Mouse (Mus musculus) CD4-positive naive resting alpha-beta T cell, adult 76 days (primary cell): Measurements from ENCODE around the gene Lgr6. TPM values are rescaled to one million over a fixed set of nuclear protein-coding genes. Genes with fewer than 3 reads are reported as not detected.

Experiments
- total RNA-seq: library from RNA; stranded (reverse); gene quantifications from one replicate; pipeline ENCODE4 v1.2.4, GENCODE M21; 2023

Gene Lgr6
- total RNA-seq = not detected

DNA sequence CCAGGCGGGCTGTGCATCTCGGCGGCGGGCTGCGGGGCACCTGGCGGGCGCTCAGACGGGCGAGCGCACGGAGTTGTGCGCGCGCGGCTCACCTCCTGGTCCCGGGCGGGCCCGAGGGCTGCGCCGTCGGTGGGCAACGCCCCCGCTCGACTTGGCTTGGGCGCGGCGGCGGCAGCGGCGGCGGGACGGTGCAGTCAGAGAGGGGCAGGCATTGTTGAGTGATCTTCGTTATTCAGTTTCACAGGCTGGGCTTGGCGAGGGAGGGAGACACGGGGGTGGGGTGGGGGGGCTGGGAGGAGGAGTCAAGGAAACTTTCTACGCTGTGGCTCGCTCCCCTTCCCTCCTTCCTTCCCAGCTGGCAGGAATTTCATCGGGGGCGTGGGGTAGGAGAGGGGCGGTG is at the start of gene Lgr6:
TSS of gene Lgr6 (minus strand) at position 153 of the 400 bp plus-strand sequence.

GRCm38 (mm10) chr1:135146077-135146945 is 41.2 kb upstream of the Lgr6 start, which contains the start of gene Arl8a:
Arl8a (plus strand) TSS chr1:135146824.

DNA sequence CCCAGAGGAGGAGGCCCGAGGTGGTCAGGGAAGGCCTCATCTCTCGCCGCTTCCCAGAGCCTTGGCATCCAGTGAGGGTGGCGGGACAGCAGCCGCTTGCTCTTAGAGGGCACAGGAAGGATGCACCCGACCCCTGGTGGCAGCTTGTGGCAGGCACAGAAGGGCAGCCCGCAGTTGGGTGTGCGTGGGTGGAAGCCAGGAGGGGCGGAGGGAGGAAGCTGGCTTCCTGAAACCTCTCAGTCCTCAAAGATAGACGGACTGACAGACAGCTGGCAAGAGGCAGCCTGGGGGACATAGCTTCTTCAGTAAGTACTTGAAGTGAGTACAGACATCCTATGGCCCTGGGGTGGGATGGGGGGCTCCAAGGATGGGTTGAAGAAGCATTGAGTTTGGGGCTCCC is 27.4 kb upstream of the Lgr6 start, which contains the start of gene Ptpn7:
TSS of gene Ptpn7 (plus strand) at position 228 of the 400 bp plus-strand sequence.

DNA sequence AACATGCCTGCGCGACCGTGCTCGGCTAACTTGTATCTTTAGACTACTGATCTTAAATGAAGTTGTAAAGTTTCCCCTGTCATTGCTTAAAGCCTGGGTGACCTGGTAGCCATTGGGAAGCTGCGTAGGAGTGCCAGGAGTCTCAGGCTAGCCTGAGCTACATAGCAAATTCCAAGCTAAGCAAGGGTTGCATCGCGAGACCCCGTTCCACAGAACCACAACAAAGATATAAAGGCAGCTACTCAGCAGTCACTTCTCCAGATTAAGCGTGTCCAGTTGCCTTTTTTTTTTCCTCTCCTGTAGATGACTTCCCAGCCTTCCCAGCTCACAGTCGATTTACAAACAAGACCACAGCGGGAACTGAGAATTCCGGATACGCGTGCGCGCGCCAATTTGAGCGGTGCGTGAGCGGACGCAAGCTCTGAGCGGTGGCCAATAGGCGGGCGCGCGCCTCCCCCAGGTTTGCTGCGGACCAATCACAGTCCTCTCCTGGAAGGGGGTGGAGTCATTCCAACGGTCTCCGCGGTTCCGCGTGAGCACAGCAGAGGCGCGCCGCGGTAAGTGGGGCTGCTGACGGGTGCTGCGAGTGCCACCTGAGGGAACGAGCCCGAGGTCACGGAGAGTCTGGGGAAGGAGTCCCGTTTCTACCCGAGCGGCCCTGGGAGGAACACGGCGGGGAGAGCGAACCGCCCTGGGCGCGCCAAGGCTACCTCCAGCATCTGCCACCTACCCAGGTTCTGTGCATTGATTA is 142.8 kb downstream of the Lgr6 start, which contains the start of gene Ube2t:
TSS of gene Ube2t (plus strand) at position 513 of the 751 bp plus-strand sequence.

GRCm38 (mm10) chr1:134955637-134956176 is 149.4 kb downstream of the Lgr6 start, which contains the start of gene Ppp1r12b:
Ppp1r12b (minus strand) TSS chr1:134955942.

Other genes starting within 250 kb of the Lgr6 start
- gene Ppp1r12b, start 149.3 kb downstream of the Lgr6 start, total RNA-seq = 21.8 TPM
- 18.6 TPM for gene Ube2t, start 142.7 kb downstream of the Lgr6 start, total RNA-seq
- 44.4 TPM for gene Ptpn7, start 27.4 kb upstream of the Lgr6 start, total RNA-seq
- 46.4 TPM for gene Arl8a, start 41.5 kb upstream of the Lgr6 start, total RNA-seq
- gene Gpr37l1, start 62.4 kb upstream of the Lgr6 start, total RNA-seq = not detected
- gene Elf3, start 153.3 kb upstream of the Lgr6 start, total RNA-seq = not detected
- gene Rnpep, start 178.8 kb upstream of the Lgr6 start, total RNA-seq = 20.2 TPM
- gene Timm17a, start 208.5 kb upstream of the Lgr6 start, total RNA-seq = 59.4 TPM
- gene Lmod1, start 219.5 kb upstream of the Lgr6 start, total RNA-seq = not detected